Mouse (Mus musculus): Measurements from ENCODE around the gene Tmtc1. TPM values are rescaled to one million over a fixed set of nuclear protein-coding genes. Genes with fewer than 3 reads are reported as not detected.
A peak's percentile ranks its signal among the peaks of the same experiment; 100 is the strongest.

The Tmtc1 gene
- total RNA-seq, 2 experiments from 2014 or later, result 64.0 to 64.8 TPM

DNA sequence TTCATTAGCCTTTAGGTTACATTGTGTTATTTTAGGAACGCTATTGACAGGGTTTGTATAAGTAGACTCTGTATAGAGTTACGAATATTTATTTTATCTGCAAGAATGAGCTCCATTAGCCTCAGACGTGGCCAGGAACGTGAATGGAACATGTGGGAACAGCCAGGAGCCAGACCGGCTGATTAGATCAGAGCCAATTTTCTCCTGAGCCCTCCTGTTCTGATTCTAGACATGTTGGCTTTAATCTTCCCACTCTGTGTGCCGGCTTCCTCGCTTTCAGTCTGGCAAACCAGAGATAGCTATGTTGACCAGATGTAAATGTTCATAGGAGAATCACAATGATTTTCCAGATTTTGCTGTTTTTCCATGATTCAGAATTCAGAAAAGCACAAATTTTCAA is 22.6 kb downstream of the Tmtc1 start:
- no peak for DNase-seq

- DNase-seq, result peak; percentile 28
These were observed 23.8 kb downstream of the Tmtc1 start for GRCm38 (mm10) chr6:148420387-148420786.

- no peak for DNase-seq
These were observed 27.6 kb downstream of the Tmtc1 start for GRCm38 (mm10) chr6:148416597-148416996.

- no peak for DNase-seq
These were observed 30.6 kb downstream of the Tmtc1 start for GRCm38 (mm10) chr6:148413638-148414037.

DNA sequence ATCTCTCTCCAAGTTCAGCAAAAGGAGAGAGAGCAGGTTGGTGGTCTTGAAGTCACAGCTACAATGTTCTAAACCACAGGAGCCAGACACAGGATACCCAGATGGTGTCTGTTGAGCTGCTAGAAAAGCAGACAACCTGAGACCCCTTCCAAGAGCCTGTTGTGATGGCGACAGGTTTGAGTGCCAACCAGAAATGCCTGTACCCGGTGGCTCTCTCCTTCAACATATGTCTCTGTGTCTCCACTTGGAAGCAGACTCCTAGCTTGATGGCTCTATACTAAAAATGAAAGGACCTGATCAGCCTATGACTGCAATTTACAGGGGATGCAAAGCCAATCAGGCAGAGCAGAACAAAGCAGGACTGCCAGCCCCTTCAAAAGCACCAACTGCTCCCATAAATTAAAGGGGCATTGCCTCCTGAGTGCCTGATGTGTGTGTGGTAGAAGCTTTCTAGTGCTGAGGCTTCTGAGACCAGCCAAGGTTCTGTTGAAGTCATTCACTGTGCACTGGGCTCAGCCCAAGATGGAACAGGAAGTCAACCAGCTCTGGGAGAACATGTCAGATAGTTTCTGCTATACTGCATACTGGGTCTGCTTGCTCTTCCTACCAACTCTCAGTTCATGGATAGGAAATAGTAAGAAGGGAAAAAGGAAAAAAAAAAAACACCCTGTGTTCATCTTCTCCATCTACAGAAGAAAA is 37.2 kb downstream of the Tmtc1 start:
- no peak for DNase-seq

- no peak for DNase-seq
These were observed 38.6 kb downstream of the Tmtc1 start for GRCm38 (mm10) chr6:148405599-148405998.

DNA sequence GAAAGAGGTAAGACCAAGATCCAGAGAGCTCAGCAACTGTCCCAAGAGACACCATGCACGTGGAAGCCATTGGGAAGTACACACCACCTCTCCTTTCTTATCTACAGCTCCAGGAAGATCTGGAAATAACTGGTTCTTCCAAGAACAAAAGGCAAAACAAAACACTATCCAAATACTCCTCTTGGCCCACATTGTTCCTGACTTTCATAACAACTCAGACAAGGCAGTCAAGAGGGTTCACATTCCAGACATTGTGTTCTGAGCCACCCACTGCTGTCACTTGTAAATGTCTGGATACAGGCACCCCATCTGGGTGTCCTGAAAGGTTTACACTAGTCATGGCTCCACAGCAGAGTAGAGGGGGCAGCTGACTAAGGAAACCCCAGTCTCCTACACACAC is 39.7 kb downstream of the Tmtc1 start:
- peak; percentile 51 for DNase-seq

DNA sequence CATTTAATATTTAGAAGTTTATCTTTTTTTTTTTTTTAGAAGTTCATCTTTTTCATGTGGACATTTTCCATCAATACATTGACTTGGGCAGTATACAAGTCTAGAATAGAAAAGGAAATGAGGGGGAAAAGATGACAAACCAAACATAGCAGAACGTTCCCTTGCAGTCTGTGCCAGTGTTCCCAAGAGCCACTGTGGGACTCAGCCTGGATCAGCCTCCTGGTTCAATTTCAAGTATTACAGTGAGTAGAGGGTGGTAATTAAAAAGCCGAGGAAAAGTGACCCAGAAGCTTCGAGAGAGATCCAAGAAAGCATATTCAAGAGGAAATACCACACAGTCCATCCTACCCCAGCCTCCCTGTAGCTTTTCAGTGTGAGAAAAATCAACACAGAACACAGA is 40.4 kb downstream of the Tmtc1 start:
- no peak for DNase-seq

- DNase-seq, result no peak
These were observed 43.2 kb downstream of the Tmtc1 start for GRCm38 (mm10) chr6:148401031-148401430.

DNA sequence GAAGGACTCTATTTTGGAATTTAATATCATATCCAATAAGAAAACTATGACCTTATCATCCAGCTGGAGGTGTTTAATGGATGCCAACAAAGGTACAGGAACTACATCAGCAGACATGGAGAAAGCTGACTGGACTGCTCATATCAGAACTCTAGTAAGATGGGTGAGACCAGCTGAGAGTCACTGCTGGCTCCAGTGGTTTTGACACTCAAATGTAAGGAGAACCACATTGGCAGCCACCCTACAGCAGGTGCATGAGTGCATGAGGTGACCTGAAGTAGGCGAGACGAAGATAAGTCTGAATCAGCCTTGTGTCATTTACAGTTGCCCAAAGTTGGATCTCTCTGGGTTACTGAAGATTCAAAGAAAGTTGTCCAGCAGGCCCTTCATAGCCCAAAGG is 44.6 kb downstream of the Tmtc1 start:
- no peak for DNase-seq

DNA sequence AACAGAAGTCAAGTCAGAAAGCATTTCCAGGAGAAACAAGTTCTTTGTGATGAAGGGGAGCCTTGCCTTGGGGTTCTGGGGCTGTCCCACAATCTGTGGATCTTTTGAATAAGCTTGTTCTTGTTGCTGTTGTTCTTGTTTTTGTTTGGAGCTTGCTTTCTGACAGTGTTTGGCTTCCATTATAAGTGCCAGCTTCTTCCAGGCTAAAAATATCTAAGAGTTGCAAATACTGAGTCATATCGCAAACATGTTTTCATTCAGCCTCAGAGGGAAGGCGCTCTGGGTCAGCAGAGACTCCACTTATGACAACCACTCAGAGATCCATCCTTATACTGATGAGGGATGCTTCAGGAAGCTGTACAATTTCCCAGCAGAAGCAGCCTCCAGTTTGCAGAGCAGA is 45.3 kb downstream of the Tmtc1 start:
- DNase-seq, result no peak

DNA sequence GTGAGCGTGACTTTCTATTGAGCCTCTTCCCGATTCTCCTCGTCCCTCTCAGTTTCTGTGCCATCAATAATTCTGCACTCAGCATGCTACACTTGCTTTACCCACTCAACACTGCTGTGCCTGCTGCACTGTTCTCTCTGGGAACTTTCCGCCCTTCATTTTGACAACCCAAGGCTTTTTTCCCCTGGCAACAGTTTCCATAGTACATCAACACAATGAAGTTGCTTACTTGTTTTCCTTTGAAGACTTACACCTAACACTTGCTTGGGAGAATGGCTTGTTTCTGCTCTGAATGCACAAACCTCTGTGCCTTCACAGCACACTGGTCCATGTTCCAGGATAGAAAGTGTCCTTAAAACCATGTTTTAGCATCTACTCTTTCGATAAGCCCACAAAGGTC is 46.9 kb downstream of the Tmtc1 start:
- no peak for DNase-seq

DNA sequence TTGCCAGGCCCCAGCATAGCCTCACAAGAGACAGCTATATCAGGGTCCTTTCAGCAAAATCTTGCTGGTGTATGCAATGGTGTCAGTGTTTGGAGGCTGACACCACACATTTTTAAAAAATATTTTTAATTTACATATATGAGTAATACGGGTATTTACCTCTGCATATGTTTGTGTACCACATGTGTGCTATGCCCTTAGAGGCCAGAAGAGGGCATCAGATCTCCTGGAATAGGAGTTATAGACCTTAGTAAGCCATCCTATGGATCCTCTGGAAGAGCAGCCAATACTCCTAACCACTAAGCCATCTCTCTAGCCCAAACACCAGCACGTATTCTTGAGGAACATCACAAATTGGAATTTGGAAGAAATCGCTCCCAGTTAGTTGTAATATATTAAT is 48.9 kb downstream of the Tmtc1 start:
- no peak for DNase-seq

DNA sequence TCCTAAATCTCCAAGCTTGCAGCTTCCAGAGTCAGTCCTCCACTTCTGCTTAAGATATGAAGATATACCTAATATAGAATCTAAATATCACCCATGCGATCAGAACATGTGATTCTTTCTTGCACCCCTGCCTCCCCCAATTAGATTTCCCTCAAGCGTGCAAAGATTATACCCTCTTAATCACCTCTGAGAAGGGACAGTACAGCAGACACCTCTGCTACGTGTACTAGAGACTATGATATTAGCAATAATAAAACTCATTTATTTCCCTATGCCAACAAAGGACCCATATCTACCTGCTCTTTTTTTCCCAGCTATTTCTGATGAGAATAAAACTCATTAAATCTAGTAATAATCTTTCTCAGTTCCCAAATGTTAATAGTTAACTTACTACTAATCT is 49.9 kb downstream of the Tmtc1 start:
- no peak for DNase-seq

DNA sequence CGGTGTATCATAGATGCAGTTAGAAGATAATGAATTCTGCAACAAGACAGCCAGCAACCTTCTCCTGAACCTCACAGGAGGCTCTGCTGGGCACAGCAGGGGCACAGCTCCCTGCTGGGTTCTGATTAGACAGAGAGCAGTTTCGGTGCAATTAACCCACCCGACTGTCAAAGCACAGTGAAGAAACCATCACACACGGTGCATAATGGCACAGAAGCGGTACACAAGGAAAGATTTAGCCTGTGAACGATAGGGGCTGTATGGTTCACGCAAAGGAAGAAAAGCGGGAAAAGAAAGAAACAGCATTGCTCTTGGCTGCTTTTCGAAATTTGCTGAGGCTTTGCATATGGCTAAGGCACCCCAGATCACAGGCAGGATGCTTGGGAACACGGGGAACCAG is 52.0 kb downstream of the Tmtc1 start:
- DNase-seq, result no peak

GRCm38 (mm10) chr6:148391286-148391685 is 52.9 kb downstream of the Tmtc1 start:
- no peak for DNase-seq

- peak; percentile 43 for DNase-seq
These were observed 53.4 kb downstream of the Tmtc1 start for GRCm38 (mm10) chr6:148390630-148391276.

DNA sequence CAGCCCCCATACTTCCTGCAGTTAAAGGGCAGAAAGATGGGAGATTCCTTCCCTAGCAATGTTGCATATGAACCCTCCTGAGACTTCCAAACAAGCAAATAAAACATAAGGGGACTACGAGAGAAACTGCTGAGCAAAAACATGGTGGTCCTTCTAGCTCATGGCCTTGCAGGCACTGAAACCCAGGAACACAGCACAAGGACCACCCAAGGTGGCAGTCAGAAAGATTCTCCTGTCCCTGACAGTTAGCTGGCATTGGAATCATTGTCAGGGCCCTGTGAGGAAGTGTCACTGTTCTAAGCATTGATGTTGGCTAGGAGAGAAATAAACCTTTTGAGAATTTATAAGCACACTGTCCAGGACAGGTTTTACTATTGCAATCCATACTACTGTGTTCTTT is 56.2 kb downstream of the Tmtc1 start:
- DNase-seq, result no peak

DNA sequence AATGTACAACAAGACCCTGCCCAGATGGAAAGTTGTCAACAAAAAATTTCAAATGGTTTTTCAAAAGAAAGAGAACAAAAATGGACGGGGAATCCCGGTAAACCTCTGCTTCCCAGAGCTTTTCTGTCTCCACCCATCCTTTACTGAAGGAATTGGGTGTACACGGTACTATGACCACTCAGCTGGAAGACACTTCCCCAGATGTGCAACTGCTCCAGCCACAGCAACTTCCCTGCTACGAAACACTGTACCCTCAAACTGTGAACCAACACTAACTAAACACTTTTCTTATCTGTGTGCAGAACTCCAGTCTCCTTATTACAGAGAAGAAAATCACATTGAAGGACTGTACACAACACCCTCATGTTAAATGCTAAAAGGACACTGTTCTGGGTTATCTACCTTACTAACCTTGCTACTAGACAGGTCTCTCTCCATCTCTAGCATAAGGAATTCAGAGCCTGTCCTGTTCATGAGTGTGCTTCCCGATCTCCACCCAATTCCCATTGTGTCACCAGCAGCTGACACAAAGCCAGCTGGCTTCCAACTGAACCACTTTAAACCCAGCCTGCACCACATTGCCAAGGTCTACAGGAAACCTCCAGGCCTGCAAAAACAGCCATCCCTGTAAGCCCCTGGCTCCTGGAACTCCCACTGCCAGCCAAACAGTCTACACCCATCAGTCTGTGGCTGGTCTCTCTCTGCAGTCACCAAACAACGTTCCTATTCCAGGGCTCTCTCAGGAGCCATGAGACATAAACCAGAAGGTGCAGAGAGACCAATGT is 59.9 kb downstream of the Tmtc1 start:
- DNase-seq, result peak; percentile 77

DNA sequence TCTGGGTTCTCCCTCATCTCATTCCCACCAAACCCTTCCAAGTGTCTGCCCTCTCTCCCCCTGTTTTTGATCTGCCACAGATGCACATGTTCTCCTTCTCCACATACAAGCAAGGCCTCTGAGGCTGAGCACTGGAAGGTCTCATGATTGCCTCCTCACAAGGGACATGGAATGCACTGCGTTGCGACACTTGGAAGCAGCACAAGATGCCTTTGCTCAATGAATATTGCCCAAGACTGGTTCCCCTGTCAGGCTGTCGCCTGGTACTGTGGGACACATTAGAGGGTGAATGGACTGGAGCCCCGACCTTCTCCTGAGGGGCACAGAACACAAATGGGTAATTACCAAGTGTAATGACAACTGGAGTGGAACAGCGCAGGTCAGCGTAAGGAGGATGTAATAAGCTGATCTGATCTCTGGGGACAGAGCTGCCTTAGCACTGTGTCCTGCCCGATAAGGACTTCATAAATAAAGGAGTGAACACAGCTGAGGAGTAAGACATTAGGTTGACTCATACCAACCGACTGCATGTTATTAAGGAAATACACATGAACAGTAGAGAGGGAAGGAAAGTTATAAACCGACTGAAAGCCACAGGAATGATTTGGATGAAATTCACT is 62.9 kb downstream of the Tmtc1 start:
- no peak for DNase-seq

GRCm38 (mm10) chr6:148375618-148376209 is 68.5 kb downstream of the Tmtc1 start:
- no peak for DNase-seq

GRCm38 (mm10) chr6:148375015-148375414 is 69.2 kb downstream of the Tmtc1 start:
- no peak for DNase-seq

GRCm38 (mm10) chr6:148373444-148373843 is 70.7 kb downstream of the Tmtc1 start:
- DNase-seq, result no peak
